Mouse (Mus musculus) B cell, adult 67 days (primary cell): ENCODE data around the gene Gpatch3. TPM values are rescaled to one million over a fixed set of nuclear protein-coding genes. Genes with fewer than 3 reads are reported as not detected.

Experiments
- total RNA-seq, 2 experiments: library from RNA; stranded (reverse); gene quantifications; 4 replicates each; pipeline ENCODE4 v1.2.4; 2023

The Gpatch3 gene
- 10 to 100 TPM; 24.0 to 27.4 TPM for total RNA-seq

DNA sequence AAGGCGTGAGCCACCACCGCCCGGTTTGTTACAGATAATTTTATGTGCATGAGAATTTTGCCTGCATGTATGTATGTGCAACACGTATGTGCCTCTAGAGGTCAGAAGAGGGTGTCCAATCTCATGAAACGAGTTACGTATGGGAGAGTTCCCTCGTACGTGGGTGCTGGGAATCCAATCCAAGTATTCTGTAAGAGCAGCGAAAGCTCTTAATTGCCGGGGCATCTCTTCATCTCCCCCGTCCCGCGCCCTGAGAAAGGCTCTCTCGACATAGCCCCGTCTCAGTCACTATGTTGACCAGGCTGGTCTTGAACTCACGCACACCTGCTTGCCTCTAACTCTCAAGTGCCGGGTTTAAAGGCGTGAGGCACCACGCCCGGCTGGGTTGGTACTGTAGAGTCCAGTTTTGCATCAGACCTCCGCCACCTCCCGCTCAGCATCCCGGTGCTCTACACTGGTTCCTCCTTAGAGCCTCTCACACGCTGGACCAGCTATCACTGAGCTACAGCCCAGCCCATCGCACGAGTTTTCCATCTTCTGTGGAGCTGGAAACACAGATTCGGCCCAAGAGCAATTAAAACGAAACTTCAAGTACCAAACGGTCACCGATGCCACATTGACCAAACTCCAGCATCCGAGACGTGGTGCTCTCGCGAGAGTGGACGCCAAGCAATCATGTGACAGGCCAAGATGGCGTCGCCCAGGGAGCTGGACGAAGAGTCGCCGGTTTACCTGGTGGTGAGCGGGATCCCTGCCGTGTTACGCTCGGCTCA, at the start of gene Gpatch3:
TSS of gene Gpatch3 (plus strand) at position 676 of the 773 bp plus-strand sequence.

DNA sequence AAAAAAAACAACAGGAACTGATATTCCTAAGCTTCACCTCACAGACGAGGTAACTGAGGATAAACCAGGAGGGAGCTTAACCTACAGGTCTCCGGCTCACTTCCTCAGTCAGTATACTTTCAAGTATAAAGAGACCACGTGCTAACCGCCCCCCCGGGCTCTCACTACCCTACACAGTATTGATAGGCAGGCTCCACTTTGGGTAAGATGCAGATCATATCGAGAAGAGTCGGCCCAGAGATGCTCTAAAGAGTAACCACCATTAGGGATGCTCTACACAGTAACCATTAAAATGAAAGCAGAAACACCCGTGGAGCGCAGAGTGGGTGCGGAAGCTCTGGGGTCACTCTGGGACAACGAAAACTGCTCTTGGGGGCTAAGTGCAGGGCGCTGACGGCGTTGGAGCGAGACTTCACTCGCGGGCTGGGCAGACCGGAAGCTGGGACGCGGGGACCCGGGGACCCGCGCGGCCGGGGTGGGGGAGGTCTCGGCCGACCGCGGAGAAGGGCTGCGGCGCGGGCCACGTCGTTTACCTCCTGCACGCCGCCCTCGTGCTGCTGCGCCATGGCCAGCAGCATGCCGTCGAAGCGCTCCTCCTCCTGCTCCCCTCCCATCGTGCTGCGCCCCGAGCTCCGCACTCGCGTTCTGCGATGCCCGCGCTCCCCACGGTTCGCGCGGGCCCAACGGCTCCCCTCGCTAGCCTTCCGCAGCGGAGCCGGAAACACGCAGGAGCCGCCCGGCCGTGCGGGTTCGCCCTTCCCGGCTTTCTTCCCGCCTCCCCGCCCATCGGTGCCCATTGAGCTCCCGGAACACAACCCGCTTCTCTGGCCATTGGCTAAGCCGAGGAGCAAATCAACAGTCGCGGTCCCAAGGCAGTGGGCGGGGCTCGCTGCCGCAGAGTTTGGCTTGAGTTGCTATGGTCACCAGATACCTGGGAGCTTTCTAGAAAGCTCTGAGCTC, 29.0 kb upstream of the Gpatch3 start, which contains the start of gene Nudc:
TSS of gene Nudc (minus strand) at position 725 of the 960 bp plus-strand sequence.

DNA sequence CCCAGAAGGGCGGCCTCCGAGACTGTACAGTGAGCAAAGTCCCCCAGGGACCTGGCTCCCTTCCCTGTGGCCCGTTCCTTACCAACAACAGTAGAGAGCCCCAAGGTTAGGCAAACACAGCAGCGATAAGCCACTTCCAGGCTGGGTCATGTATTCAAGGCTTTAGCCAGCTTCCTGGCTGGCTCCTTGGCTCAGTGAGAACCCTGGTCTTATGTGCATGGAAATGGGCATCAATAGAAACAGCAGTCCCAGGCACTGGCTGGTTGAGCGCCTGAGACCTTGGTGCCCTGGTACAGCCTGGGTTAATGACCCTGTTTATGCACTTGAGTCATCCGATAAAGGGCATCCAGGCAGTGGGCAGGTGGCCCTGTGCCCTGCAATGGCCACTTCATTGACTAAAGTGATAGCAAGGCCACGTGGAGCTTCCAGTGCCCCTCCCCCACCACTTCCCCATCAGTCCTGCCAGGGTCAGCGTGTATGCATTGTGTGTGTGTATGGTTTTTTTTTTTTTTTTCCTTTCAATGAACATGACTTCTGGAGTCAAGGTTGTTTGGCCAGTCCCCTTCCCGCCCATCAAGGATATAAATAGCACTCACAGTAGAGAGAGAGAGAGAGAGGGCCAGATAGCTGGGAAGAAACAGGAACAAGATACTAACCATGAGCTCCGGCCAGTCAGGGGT, 21.6 kb upstream of the Gpatch3 start, which contains the start of gene Nr0b2:
TSS of gene Nr0b2 (plus strand) at position 609 of the 680 bp plus-strand sequence.

DNA sequence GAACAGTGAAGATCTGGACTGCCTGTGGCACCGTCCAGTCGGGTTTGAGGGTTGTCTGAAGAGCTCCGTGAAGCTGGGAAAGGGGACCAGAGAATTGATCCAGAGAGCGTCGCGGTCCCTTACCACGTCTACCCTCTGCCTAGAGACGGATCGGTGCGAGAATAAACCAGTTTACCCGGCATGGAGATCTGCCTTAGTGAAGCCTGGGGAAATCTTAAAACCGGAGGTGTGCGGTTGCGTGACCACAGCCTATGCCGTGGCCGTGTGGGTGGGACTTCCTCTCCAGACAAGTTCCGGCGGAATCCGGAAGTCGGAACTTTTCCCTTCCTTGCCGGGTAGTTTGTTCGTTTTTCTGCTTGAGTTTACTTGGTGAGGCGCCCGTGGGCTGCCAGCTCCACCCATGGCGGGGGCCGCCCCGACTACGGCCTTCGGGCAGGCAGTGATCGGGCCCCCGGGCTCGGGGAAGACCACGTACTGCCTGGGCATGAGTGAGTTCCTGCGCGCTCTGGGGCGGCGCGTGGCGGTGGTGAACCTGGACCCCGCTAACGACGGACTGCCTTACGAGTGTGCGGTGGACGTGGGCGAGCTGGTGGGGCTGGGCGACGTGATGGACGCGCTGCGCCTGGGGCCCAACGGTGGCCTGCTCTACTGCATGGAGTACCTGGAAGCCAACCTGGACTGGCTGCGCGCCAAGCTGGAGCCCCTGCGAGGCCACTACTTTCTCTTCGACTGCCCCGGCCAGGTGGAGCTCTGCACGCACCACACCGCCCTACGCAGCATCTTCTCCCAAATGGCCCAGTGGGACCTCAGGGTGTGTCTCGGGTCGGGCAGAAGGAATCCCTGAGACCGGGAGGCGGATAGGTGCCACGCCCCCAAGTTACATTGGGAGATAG, 9.8 kb downstream of the Gpatch3 start, which contains the start of gene Gpn2:
TSS of gene Gpn2 (plus strand) at position 304 of the 893 bp plus-strand sequence.

DNA sequence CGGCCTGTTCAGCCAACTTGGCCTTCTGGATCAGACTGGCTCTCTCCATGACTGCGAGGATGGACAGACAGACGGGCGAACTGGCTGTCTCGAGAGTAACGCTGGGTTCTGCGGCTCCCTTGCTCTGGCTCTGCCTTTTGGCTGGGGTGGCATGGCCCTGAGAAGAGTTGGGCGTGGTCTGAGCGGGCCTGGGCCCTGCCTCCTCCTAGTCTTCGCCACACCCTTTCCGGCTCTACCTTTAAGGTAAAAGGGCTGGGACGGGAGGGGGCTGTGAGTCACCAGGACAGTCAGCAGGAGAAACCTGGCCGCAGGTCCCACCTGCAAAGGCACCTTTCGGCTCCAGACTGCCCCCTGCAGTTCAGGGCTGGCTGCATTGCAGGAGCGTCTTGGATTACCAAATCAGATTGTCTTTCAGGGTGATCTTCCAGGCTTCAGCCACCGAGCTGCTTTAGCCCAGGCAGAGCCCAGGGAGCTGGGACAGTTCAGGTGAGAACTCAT, 27.2 kb downstream of the Gpatch3 start, which contains the start of gene Sfn:
TSS of gene Sfn (minus strand) at position 448 of the 498 bp plus-strand sequence.

Other genes with a start within 250 kb of the Gpatch3 start
- 10 to 100 TPM; 43.4 to 48.8 TPM for gene Wdtc1, start 221.3 kb upstream of the Gpatch3 start, total RNA-seq
- 10 to 100 TPM; 49.8 to 53.2 TPM for gene Slc9a1, start 205.0 kb upstream of the Gpatch3 start, total RNA-seq
- not detected for gene Tent5b, start 94.6 kb upstream of the Gpatch3 start, total RNA-seq
- not detected for gene Trnp1, start 76.2 kb upstream of the Gpatch3 start, total RNA-seq
- gene Kdf1, start 55.8 kb upstream of the Gpatch3 start, total RNA-seq = under 1 TPM in 1 of 2 experiments, not detected in 1; 0.52 TPM
- gene Nudc, start 28.7 kb upstream of the Gpatch3 start, total RNA-seq = 10 to 100 TPM; 93.7 to 95.6 TPM
- gene Nr0b2, start 21.4 kb upstream of the Gpatch3 start, total RNA-seq = not detected
- 10 to 100 TPM; 23.8 to 30.9 TPM for gene Gpn2, start 9.6 kb downstream of the Gpatch3 start, total RNA-seq
- 10 to 100 TPM; 56.3 to 58.1 TPM for gene Sfn, start 27.4 kb downstream of the Gpatch3 start, total RNA-seq
- gene Zdhhc18, start 75.4 kb downstream of the Gpatch3 start, total RNA-seq = 100 to 1,000 TPM; 277 to 316 TPM
- 10 to 100 TPM; 18.2 to 25.6 TPM for gene Pigv, start 97.9 kb downstream of the Gpatch3 start, total RNA-seq
- 100 to 1,000 TPM; 307 to 337 TPM for gene Arid1a, start 182.0 kb downstream of the Gpatch3 start, total RNA-seq